Mouse (Mus musculus): ENCODE results near the gene Csf2rb2.
A peak's percentile ranks its signal among the peaks of the same experiment; 100 is the strongest.
"Not testable (repeated sequence)": the region's sequence is repeated elsewhere in the genome, so short reads cannot be mapped to it uniquely, and the experiment has no call there.

Csf2rb2 gene

GRCm38 (mm10) chr15:78305341-78305933 is at the start of gene Csf2rb2:
TSS of gene Csf2rb2 (minus strand) at chr15:78305721.
- no peak for DNase-seq

GRCm38 (mm10) chr15:78354958-78355357 is 49.4 kb upstream of the Csf2rb2 start:
- peak; percentile 21 for DNase-seq

GRCm38 (mm10) chr15:78351586-78352165 is 46.2 kb upstream of the Csf2rb2 start:
- no peak for DNase-seq

- DNase-seq, result peak; percentile 74
Observed at GRCm38 (mm10) chr15:78344567-78344966, 39.0 kb upstream of the Csf2rb2 start.

GRCm38 (mm10) chr15:78343683-78344082 is 38.2 kb upstream of the Csf2rb2 start:
- no peak for DNase-seq

- not testable (repeated sequence) for DNase-seq
Observed at GRCm38 (mm10) chr15:78340919-78341318, 35.4 kb upstream of the Csf2rb2 start.

GRCm38 (mm10) chr15:78339627-78340423 is 34.3 kb upstream of the Csf2rb2 start:
- DNase-seq, result peak; percentile 19

GRCm38 (mm10) chr15:78334380-78334779 is 28.9 kb upstream of the Csf2rb2 start:
- DNase-seq, result no peak

GRCm38 (mm10) chr15:78332981-78333380 is 27.5 kb upstream of the Csf2rb2 start:
- no peak for DNase-seq

- no peak for DNase-seq
Observed at GRCm38 (mm10) chr15:78331523-78332340, 26.2 kb upstream of the Csf2rb2 start.

- no peak for DNase-seq
Observed at GRCm38 (mm10) chr15:78330706-78331105, 25.2 kb upstream of the Csf2rb2 start.

- not testable (repeated sequence) for DNase-seq
Observed at GRCm38 (mm10) chr15:78329972-78330371, 24.5 kb upstream of the Csf2rb2 start.

GRCm38 (mm10) chr15:78328520-78329097 is 23.1 kb upstream of the Csf2rb2 start:
- no peak for DNase-seq

- DNase-seq, result not testable (repeated sequence)
Observed at GRCm38 (mm10) chr15:78327753-78328341, 22.3 kb upstream of the Csf2rb2 start.

- no peak for DNase-seq
Observed at GRCm38 (mm10) chr15:78326747-78327146, 21.2 kb upstream of the Csf2rb2 start.

- DNase-seq, result no peak
Observed at GRCm38 (mm10) chr15:78325671-78326339, 20.3 kb upstream of the Csf2rb2 start, which contains the start of gene Csf2rb. TSS of gene Csf2rb (plus strand) at chr15:78325752.

- no peak for DNase-seq
Observed at GRCm38 (mm10) chr15:78324294-78324693, 18.8 kb upstream of the Csf2rb2 start.

GRCm38 (mm10) chr15:78323366-78323765 is 17.8 kb upstream of the Csf2rb2 start:
- DNase-seq, result no peak

GRCm38 (mm10) chr15:78320825-78321496 is 15.4 kb upstream of the Csf2rb2 start:
- peak; percentile 39 for DNase-seq

- DNase-seq, result not testable (repeated sequence)
Observed at GRCm38 (mm10) chr15:78318338-78319171, 13.0 kb upstream of the Csf2rb2 start.
